Mouse (Mus musculus) neural tube, embryonic 14.5 days (tissue): ENCODE measurements around the gene Hira. TPM values are rescaled to one million over a fixed set of nuclear protein-coding genes. Genes with fewer than 3 reads are reported as not detected.

ENCODE experiments used
- polyA plus RNA-seq: library from polyadenylated mRNA; unstranded; fragments of >200 nt; fragmentation: Nextera tagmentation; extraction: Ambion mirVana; gene quantifications from 2 replicates; pipeline ENCODE4 v1.2.1, GENCODE M21; 2014

Gene Hira
- polyA plus RNA-seq, 1 experiment from 2014 or later = 23.4 TPM

Other genes with a start within 250 kb of the Hira start
- 179 and 183 TPM in 2 replicates for gene Sept5, start 247.1 kb upstream of the Hira start, polyA plus RNA-seq
- gene Cldn5, start 100.2 kb upstream of the Hira start, polyA plus RNA-seq = 45.1 and 110 TPM in 2 replicates
- gene Ufd1, start 65.3 kb upstream of the Hira start, polyA plus RNA-seq = 106 and 115 TPM in 2 replicates
- gene Cdc45, start 65.0 kb upstream of the Hira start, polyA plus RNA-seq = 5.6 and 6.8 TPM in 2 replicates
- gene 2510002D24Rik, start 40.5 kb upstream of the Hira start, polyA plus RNA-seq = 33.6 and 44.2 TPM in 2 replicates
- not detected in 2 replicates for gene Gm28539, start 40.5 kb upstream of the Hira start, polyA plus RNA-seq
- gene Mrpl40, start 175 bp upstream of the Hira start, polyA plus RNA-seq = 65.0 and 79.2 TPM in 2 replicates